Mouse (Mus musculus): ENCODE measurements at regions not wholly inside any gene's neighbourhood (a gene's known extent, or its start where the extent isn't known, plus 50 kb on each side); places are given as distances from the start of the nearest gene placed in this dataset.

DNA sequence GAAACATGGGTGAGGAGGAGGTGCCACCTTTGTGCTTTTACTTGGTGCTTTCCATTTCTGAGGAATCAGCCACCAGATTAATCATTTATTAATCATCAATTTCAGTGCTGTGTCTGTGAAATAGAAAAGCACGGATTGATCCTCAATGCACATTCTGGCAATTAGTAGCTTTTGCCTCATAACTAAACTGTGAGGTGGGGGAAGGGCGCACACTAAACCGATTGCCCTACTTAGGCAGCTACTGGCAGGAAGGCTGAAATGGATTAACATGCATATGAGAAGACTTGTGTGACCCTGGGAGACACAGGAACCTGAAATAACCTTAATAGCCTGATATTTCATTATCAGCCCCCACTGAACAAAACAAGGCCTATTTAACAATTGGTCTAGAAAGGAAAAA lies 581.5 kb upstream of the Tbl1xr1 start:
- POLR2A ChIA-PET, result no interaction called here
- CTCF ChIA-PET, result no interaction called here

DNA sequence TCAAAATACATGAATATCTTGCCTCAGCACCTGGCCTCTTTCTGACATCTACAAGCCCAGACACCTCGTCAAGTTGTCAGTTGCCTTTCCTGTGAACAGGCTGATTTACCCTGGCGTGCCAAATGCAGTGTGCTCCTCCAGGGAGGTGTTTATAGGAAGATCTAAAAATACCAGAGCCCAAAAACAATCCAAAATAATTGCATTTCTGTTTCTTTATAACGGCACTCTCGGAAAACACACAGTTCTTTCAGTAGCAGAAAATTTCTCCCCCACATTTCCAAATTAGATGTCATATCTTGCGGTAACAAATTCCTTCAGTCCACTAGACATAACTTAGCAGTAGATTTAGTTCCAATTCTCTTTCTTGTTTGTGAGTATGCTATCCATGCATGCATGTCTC lies 580.8 kb upstream of the Tbl1xr1 start:
- ChIA-PET CTCF (no interaction called here), POLR2A (no interaction called here)

GRCm38 (mm10) chr3:21496166-21496565 lies 580.3 kb upstream of the Tbl1xr1 start:
- CTCF ChIA-PET, result no interaction called here
- POLR2A ChIA-PET, result no interaction called here

GRCm38 (mm10) chr3:21497011-21497410 lies 579.4 kb upstream of the Tbl1xr1 start:
- ChIA-PET CTCF (no interaction called here), POLR2A (interaction anchor here in 1 of 4 experiments (0.5 kb wide), 1 partner anchor 1344 kb away, joined by 3 read pairs; no protein-coding TSS in a partner anchor)

- CTCF ChIA-PET, result no interaction called here
- POLR2A ChIA-PET, result no interaction called here
Observed at GRCm38 (mm10) chr3:21507655-21508054, 568.8 kb upstream of the Tbl1xr1 start.

DNA sequence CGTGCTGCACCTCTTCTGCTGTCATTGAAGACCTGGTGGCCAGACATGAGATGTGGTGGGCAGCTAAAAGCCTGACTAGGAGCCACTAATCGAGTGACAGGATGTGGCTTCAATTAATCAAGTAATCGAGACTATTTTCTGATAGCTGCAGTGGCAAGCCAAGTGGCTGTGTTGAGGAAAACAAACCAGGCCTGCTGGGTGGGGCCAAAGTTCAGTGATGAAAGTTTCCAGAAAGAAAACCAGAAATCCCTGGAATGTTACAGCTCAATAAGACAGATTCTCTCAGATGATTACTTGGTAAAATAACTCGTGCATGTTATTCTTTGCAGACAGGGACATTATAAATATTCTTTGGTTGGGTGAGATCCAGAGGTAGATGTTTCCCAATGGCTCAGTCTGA lies 564.4 kb upstream of the Tbl1xr1 start:
- CTCF ChIA-PET, result interaction anchor here in 1 of 4 experiments (0.6 kb wide), 1 partner anchor 1226 kb away, joined by 6 read pairs; no protein-coding TSS in a partner anchor
- POLR2A ChIA-PET, result interaction anchor here in 1 of 4 experiments (0.7 kb wide), 1 partner anchor 1079 kb away, joined by 3 read pairs; no protein-coding TSS in a partner anchor

GRCm38 (mm10) chr3:21524426-21524937 lies 552.0 kb upstream of the Tbl1xr1 start:
- POLR2A ChIA-PET, result no interaction called here
- CTCF ChIA-PET, result no interaction called here

DNA sequence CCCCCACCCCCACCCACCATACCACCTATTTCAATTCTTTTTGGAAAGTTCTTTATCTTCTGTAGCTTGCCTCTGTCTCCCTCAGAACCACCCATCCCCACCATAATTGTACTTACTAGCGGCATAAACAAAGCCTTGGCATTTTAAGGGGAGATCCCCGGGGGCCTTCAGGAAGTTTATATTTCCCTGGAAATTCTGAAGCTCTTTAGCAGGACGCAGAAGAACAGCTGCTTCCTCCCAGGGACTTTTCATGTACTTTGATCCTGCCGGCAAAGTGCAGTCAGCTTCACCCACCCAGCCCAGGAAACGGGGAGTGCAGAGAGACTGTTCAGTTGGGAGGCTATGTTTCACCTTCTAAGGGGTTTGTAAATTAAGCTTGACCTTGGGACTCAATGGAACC lies 545.6 kb upstream of the Tbl1xr1 start:
- POLR2A ChIA-PET, result interaction anchor here in 1 of 4 experiments (0.7 kb wide), 1 partner anchor 302 kb away, joined by 3 read pairs; no protein-coding TSS in a partner anchor
- CTCF ChIA-PET, result no interaction called here

DNA sequence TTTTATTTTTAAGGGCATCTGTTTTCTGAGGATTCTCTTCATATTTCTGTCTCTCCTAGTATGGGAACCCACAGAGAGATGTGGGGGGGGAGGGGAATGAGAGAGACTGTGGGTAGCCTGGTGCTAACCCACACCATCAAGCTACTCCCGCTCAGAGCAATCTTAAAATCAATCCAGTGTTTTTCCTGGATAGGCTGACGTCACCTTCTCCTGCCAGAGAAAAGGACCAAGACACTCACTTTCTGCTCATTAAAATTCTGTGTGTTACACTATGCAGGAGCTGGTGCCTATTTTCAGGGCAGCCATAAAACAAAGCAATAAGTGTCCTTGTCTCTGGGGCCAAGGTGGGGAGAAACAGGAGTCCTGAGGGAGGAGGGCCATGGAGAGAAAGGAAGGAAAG lies 537.3 kb upstream of the Tbl1xr1 start:
- ChIA-PET POLR2A (no interaction called here), CTCF (interaction anchor here in 1 of 4 experiments (0.6 kb wide), 1 partner anchor 874 kb away, joined by 9 read pairs; no protein-coding TSS in a partner anchor)

DNA sequence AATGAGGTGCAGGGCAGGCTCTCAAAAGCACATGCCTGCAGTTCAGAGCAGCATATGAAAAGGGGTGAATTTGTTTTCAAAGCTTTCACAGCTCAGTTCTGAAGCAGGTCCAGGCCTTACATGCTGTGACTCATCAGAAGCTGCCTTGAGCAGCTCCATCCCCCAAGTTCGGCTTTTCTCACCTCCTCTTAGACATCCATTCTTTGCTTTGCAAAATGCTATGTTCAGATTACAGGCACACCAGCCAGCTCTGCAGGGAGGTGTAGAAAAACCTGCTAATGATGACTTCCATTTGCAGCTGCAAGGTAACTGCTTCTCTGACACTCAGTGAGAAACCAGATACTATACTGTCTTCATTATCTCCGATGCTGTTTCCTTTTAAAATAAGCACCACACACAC lies 532.0 kb upstream of the Tbl1xr1 start:
- POLR2A ChIA-PET, result no interaction called here

DNA sequence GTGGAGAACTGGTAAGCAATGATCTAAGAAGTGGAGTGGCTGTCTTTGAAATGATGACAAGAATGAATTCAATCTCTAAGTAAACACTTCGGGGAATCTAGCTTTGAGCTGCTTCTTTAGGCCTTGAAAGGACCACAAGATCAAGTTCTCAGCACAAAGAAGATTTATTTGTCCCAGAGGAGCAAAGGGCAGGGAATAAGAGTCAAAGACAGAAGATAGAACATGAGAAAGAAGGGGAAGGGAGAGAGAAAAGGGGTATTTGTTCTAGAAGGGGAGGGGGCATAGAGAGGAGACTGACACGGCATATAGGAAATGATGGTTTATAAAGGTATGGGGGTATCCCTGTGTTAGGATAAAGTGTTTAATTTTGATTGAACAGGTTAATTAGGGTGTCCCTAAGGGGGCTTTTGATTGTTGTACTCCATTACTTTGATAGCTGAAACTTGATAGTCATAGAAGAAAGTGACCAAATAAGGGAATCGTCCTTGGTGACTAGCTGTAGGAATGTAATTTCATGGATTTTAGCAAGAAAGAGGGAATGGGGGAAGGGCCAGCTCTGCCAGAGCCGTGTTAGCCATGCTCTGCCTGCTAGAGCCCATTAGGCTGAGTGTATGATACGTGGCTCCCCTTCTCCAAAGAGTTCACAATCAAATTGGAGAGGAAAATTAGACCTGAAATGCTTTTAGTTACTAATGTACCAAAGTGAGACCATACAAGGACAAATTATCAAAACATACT lies 531.1 kb upstream of the Tbl1xr1 start:
- CTCF ChIA-PET, result no interaction called here
- POLR2A ChIA-PET, result no interaction called here

More for the DNA sequence above, 532.0 kb upstream of the Tbl1xr1 start:
- CTCF ChIA-PET, result no interaction called here

DNA sequence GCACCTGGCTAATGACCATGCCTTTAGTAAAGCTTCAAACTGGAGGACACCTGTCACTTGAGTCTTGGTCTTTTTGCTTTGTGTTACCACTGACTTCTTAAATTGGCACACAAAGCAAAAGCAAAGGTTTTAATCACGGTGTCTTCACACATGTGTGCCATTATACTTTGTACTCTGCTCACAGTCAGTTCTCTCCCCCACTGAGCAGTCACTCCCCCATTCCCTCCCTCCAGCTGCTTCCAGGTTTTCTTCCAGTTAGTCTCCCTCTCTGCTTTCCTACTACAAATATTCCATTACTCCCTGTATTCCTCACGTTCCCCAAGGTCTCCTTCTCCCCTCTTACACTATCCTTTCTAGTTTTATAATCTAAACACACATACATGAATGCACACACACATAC lies 530.0 kb upstream of the Tbl1xr1 start:
- CTCF ChIA-PET, result no interaction called here
- POLR2A ChIA-PET, result no interaction called here

GRCm38 (mm10) chr3:21549671-21550070 lies 526.8 kb upstream of the Tbl1xr1 start:
- ChIA-PET POLR2A (interaction anchor here in 1 of 4 experiments (0.7 kb wide), 1 partner anchor 402 kb away, joined by 4 read pairs; no protein-coding TSS in a partner anchor), CTCF (no interaction called here)

DNA sequence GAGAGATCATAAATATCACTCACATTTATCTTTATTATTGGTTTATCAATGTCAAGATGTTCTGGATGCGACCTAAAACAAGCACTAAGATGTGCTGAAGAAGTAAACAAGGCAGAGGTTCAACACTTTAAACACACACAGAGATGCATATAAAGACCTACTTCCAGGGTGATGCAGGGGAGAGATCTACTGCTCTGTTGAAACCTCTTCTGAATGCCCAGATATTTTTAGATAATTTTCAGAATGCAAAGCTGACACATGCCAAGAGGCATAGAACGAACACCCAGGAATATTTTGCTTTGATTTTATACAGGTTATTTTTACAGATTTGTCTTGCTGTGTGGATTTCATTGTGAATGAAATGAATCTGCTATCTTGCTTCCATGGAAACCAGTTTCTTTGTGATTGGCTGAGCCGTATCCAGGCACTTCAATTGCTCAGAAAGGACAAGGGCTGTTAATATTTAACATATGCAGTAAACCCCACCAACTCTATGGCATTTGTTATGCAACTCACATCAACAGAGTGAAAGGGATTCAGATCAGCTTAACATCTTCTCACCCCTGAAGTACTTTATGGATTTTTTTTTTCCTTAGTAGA lies 523.2 kb upstream of the Tbl1xr1 start:
- POLR2A ChIA-PET, result interaction anchor here in 1 of 4 experiments (0.5 kb wide), 1 partner anchor 398 kb away, joined by 5 read pairs; no protein-coding TSS in a partner anchor
- CTCF ChIA-PET, result no interaction called here

DNA sequence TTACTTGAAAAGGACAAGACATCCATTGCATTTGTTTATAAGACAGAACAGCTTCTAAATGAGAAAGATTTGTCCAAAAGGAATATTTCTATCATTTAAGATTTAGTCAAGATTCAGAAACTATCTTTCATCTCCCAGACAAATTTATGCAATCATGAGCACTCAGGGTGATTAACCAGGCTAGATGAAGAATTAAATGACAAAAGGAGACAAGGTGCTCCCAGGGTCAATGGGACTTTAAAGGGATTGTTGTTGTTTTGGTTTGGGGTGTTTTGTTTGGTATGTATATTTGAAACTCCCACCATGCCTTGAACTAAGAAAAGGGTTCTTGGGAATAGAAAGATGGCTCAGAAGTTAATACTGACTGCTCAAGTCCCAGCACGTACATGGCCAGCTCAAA lies 522.6 kb upstream of the Tbl1xr1 start:
- CTCF ChIA-PET, result no interaction called here
- POLR2A ChIA-PET, result no interaction called here

- ChIA-PET CTCF (no interaction called here), POLR2A (no interaction called here)
Observed at GRCm38 (mm10) chr3:21557963-21558441, 518.5 kb upstream of the Tbl1xr1 start.

GRCm38 (mm10) chr3:21562771-21563312 lies 513.6 kb upstream of the Tbl1xr1 start:
- ChIA-PET POLR2A (no interaction called here), CTCF (no interaction called here)

DNA sequence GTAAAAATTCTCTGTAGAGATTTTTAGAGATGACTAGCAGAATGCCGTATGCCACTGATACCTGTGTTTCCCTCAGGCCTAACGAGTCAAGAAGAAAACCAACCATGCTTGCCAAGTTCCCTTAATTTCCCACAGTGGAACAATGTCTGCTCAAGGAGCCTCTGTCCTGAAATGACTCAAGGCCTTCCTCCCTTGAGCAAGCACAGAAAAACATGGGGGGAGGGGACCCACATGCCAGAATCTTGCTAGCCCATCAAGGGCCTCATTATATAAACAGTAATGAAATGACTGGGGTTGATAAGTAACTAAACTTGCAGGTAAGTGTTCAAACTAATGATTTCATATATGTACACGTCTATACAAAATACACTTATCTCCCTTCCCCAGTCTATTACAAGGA lies 513.0 kb upstream of the Tbl1xr1 start:
- POLR2A ChIA-PET, result no interaction called here
- CTCF ChIA-PET, result no interaction called here

GRCm38 (mm10) chr3:21564211-21564781 lies 512.2 kb upstream of the Tbl1xr1 start:
- ChIA-PET POLR2A (interaction anchor here in 1 of 4 experiments (0.6 kb wide), 1 partner anchor 88 kb away, joined by 3 read pairs; no protein-coding TSS in a partner anchor), CTCF (no interaction called here)

- ChIA-PET POLR2A (interaction anchor here in 1 of 4 experiments (0.6 kb wide), 1 partner anchor 88 kb away, joined by 3 read pairs; no protein-coding TSS in a partner anchor), CTCF (no interaction called here)
Observed at GRCm38 (mm10) chr3:21564847-21565485, 511.5 kb upstream of the Tbl1xr1 start.
